Mouse (Mus musculus) limb, embryonic 13.5 days (tissue): ENCODE results near the gene Ces1a. TPM values are rescaled to one million over a fixed set of nuclear protein-coding genes. Genes with fewer than 3 reads are reported as not detected.

ENCODE experiments used
- ATAC-seq: fragments of 200-750 bp; cut with Nextera tagmentation; 2 replicates; pipeline ENCODE4 v1.8.0; 2017; ENCODE audit warnings: low read depth, moderate number of reproducible peaks, moderate TSS enrichment; ENCODE audit not compliant: low FRiP score
- H3K27ac ChIP-seq: fragments of 300-500 bp; sonication (generic); 2 replicates; pipeline ENCODE4 v1.5.1; 2015; ENCODE audit warnings: inconsistent platforms, mild to moderate bottlenecking, moderate library complexity
- H3K27me3 ChIP-seq: fragments of 300-500 bp; sonication (generic); 2 replicates; pipeline ENCODE4 v1.6.1; 2015; ENCODE audit warnings: mild to moderate bottlenecking, inconsistent platforms
- H3K36me3 ChIP-seq: fragments of 300-500 bp; sonication (generic); 2 replicates; pipeline ENCODE4 v1.6.1; 2015; ENCODE audit warnings: inconsistent platforms, mild to moderate bottlenecking, moderate library complexity
- H3K4me1 ChIP-seq: fragments of 300-500 bp; sonication (generic); 2 replicates; pipeline ENCODE4 v1.6.1; 2015; ENCODE audit warnings: inconsistent platforms
- H3K4me2 ChIP-seq: fragments of 300-500 bp; sonication (generic); replicated peaks from 2 replicates; pipeline ENCODE4 v1.6.1; 2015; ENCODE audit warnings: inconsistent platforms, mild to moderate bottlenecking, moderate library complexity
- H3K4me3 ChIP-seq: fragments of 300-500 bp; sonication (generic); 2 replicates; pipeline ENCODE4 v1.5.1; 2015; ENCODE audit warnings: moderate library complexity, mild to moderate bottlenecking, inconsistent platforms
- H3K9ac ChIP-seq: fragments of 300-500 bp; sonication (generic); 2 replicates; pipeline ENCODE4 v1.6.1; 2015; ENCODE audit warnings: mild to moderate bottlenecking, inconsistent platforms
- H3K9me3 ChIP-seq: fragments of 300-500 bp; sonication (generic); 2 replicates; pipeline ENCODE4 v1.6.1; 2016; ENCODE audit warnings: inconsistent platforms
- WGBS: fragments of 180-500 bp; shearing (Covaris S2); methylation state at CpG from one replicate; pipeline ENCODE4 v1.1.7; 2015; 5-methylcytosine and 5-hydroxymethylcytosine counted together
- polyA plus RNA-seq: library from polyadenylated mRNA; unstranded; fragments of >200 nt; fragmentation: Nextera tagmentation; extraction: Ambion mirVana; gene quantifications from 2 replicates; pipeline ENCODE4 v1.2.1, GENCODE M21; 2015

Ces1a gene
- 0.09 TPM in 1 of 2 replicates, not detected in the other for polyA plus RNA-seq

DNA sequence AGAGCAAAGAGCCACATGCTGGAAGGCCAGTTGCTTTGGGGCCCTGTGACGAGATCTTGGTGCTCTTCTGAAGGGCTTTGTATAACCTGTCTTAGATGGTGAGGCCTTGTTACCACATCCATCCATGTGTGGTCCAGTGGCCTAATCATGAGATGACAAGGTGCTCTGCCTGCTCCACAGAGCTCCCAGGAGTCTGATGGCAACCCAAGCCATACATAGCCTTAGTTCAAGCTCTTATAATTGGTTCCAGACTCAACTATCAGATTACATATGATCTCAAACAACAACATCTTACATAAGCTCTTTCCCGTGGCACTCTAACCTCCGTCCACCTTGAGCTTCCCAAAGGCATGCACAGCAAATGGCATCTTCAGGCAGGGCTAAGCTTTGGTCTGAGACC, at the start of gene Ces1a:
Gene Ces1a, minus strand, starts transcription at position 101 of the 400 bp plus-strand sequence.
- H3K9ac ChIP-seq: no peak within 1 kb of the TSS
- no peaks in the 10 kb centered on the region for H3K36me3 ChIP-seq
- no peaks in the 10 kb centered on the region for H3K9me3 ChIP-seq
- no peaks in the 10 kb centered on the region for H3K4me1 ChIP-seq
- H3K4me3 ChIP-seq: no peak within 1 kb of the TSS
- 40% methylated on average over 3 of the region's 3 CpGs for WGBS
- no peak for ATAC-seq
- no peak within 1 kb of the TSS for H3K27ac ChIP-seq
- no peaks in the 10 kb centered on the region for H3K27me3 ChIP-seq
- H3K4me2 ChIP-seq: no peak within 1 kb of the TSS

DNA sequence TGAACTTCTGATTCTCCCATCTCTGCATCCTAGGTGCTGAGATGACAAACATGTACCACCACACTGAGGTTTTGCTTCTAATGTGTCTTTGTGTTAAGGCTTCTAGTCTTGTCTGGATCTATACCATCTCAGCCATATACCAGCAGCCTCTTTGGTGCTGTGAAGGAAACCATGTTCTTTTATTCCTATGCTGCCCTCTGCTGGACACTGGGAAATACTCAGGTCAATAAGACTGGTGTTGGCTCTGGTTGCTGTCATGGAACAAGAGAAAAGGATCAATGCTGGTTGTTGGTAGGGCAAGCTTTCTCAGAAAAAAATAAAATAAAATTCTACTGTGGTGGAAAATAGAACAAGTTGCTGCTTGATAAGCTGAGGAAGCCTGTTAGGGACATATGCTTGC, 47.4 kb upstream of the Ces1a start:
- H3K9ac ChIP-seq: no peak overlapping the region
- H3K9me3 ChIP-seq: no peaks in the 10 kb centered on the region
- H3K4me1 ChIP-seq: no peaks in the 10 kb centered on the region
- H3K27me3 ChIP-seq: no peaks in the 10 kb centered on the region
- no peak overlapping the region for H3K27ac ChIP-seq
- no peaks in the 10 kb centered on the region for H3K36me3 ChIP-seq
- no peak overlapping the region for H3K4me2 ChIP-seq
- no peak; the same call in 1 of the 2 replicates for ATAC-seq
- no peak overlapping the region for H3K4me3 ChIP-seq

DNA sequence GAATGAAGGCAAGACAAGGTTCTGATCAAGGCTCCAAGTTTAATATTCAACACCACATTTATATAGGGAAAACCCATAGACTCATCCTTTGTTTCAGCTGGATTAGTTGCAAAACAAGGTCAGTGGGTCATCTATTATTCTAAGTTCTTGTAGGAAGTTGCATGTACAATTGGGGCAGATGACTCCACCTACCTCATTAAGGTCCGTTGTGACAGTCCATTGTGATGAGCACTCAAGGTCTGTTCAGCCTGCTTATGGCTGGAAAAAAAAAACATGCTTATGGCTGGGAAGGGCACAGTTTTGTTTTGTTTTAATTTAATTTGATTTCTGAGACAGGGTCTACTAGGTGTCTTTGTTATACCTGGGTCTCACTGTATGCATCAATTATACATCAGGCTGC, 43.3 kb upstream of the Ces1a start:
- H3K36me3 ChIP-seq: no peaks in the 10 kb centered on the region
- no peak overlapping the region for H3K4me2 ChIP-seq
- H3K27ac ChIP-seq: no peak overlapping the region
- H3K9me3 ChIP-seq: no peaks in the 10 kb centered on the region
- H3K9ac ChIP-seq: no peak overlapping the region
- H3K4me1 ChIP-seq: peaks cover 9% of the 10 kb centered on the region
- no peak overlapping the region for H3K4me3 ChIP-seq
- WGBS: 71% methylated on average over 1 of the region's 1 CpGs
- H3K27me3 ChIP-seq: no peaks in the 10 kb centered on the region
- no peak for ATAC-seq

DNA sequence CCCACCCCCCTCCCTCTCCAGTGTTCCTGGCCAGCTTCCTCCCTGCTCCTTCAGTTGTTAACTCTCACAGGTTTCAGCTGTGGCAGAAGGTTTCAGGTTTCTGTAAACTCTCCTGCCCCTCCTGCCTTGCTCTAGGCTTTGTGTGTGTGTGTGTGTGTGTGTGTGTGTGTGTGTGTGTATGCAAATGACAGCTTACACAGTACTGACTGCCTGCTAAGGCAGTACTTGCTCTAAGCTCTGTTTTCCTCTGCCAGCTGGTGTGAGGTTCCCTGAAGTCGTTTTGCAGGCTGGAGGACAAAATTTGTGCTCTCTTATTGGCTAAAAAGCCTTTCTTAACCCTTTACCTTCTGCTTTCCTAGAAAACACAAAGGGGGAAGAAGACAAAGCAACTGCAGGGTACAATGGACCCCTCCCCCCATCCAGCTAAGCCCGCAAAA, 40.7 kb upstream of the Ces1a start:
- H3K27me3 ChIP-seq: no peaks in the 10 kb centered on the region
- H3K27ac ChIP-seq: peak overlapping the region; percentile 44; the same call in 1 of the 2 replicates
- peak overlapping the region; percentile 53 for H3K4me2 ChIP-seq
- peaks cover 9% of the 10 kb centered on the region for H3K4me1 ChIP-seq
- H3K9me3 ChIP-seq: no peaks in the 10 kb centered on the region
- H3K36me3 ChIP-seq: no peaks in the 10 kb centered on the region
- H3K4me3 ChIP-seq: no peak overlapping the region; the same call in 1 of the 2 replicates
- WGBS: 2% methylated on average over 2 of the region's 2 CpGs
- no peak overlapping the region for H3K9ac ChIP-seq
- peak; percentile 92 for ATAC-seq

DNA sequence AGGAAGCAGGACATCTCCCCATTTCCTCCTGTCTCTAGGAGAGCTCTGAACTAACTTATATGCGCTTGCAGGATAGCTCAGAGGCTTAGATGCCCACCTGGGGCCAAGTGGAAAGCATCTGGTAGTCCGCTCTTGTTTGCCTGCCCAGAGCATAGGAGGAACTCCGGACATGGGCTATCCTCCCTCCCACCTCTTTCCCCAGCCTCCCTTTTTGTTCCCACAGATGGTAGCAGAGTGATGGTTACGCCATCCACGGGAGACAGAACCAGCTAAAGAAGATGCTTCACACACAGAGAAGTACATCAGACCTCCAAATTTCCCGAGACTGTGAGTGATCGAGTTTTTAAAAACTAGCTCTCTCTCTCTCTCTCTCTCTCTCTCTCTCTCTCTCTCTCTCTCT, 40.2 kb upstream of the Ces1a start:
- no peak overlapping the region for H3K27ac ChIP-seq
- ATAC-seq: no peak
- WGBS: 23% methylated on average over 7 of the region's 7 CpGs
- H3K9me3 ChIP-seq: no peaks in the 10 kb centered on the region
- H3K27me3 ChIP-seq: no peaks in the 10 kb centered on the region
- H3K36me3 ChIP-seq: no peaks in the 10 kb centered on the region
- peaks cover 9% of the 10 kb centered on the region for H3K4me1 ChIP-seq
- peak overlapping the region; percentile 28 for H3K4me3 ChIP-seq
- peak overlapping the region; percentile 45; the same call in 1 of the 2 replicates for H3K9ac ChIP-seq
- peak overlapping the region; percentile 53 for H3K4me2 ChIP-seq

DNA sequence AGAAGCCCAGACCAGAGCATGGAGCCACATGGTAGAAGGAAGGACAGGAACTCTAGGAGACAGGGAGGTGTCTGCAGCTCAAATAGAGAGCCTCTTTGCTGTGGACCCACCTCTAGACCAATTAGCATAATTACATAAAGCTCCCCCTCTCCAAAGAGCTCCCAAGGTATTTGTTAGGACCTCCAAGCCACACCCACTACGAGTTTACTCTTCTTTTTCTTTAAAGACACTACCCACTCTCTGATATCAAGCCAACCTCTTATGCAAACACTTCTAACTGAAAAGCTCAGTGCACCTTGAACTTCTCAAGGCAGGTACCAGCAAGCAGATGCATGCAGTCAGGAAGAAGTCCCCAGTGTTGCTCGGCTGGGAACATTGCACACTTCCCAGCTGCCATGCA, 31.9 kb upstream of the Ces1a start, which contains the start of gene Ces1b:
Gene Ces1b, minus strand, starts transcription at position 131 of the 400 bp plus-strand sequence.
- H3K27me3 ChIP-seq: no peaks in the 10 kb centered on the region
- no peak within 1 kb of the TSS for H3K27ac ChIP-seq
- ATAC-seq: no peak
- no peak within 1 kb of the TSS for H3K4me3 ChIP-seq
- H3K9ac ChIP-seq: no peak within 1 kb of the TSS
- H3K4me2 ChIP-seq: no peak within 1 kb of the TSS
- no peaks in the 10 kb centered on the region for H3K4me1 ChIP-seq
- H3K36me3 ChIP-seq: no peaks in the 10 kb centered on the region
- 79% methylated on average over 2 of the region's 2 CpGs for WGBS
- H3K9me3 ChIP-seq: no peaks in the 10 kb centered on the region

DNA sequence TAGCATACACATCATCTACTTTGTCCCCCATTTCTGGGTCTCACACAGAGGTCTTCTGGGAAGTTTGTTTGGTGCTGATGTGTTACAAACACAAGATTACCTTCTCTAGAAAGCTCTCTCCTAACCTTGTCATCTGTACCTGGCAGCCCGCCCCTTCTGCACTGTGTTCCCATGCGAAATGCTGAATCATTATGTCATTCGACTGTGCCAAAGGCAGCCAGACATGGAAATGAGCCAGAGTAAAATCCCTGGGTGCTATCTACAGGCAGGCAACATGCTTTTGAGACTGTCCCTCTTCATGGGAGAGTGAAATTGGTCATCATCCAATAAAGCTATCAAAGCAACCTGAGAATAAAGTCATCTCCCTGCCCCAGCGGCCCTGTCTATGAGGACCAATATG, 27.3 kb upstream of the Ces1a start:
- no peak overlapping the region for H3K4me2 ChIP-seq
- H3K4me3 ChIP-seq: no peak overlapping the region
- no peak overlapping the region for H3K9ac ChIP-seq
- H3K36me3 ChIP-seq: no peaks in the 10 kb centered on the region
- H3K27ac ChIP-seq: no peak overlapping the region
- no peaks in the 10 kb centered on the region for H3K9me3 ChIP-seq
- WGBS: 86% methylated on average over 4 of the region's 4 CpGs
- no peak for ATAC-seq
- H3K4me1 ChIP-seq: no peaks in the 10 kb centered on the region
- no peaks in the 10 kb centered on the region for H3K27me3 ChIP-seq

DNA sequence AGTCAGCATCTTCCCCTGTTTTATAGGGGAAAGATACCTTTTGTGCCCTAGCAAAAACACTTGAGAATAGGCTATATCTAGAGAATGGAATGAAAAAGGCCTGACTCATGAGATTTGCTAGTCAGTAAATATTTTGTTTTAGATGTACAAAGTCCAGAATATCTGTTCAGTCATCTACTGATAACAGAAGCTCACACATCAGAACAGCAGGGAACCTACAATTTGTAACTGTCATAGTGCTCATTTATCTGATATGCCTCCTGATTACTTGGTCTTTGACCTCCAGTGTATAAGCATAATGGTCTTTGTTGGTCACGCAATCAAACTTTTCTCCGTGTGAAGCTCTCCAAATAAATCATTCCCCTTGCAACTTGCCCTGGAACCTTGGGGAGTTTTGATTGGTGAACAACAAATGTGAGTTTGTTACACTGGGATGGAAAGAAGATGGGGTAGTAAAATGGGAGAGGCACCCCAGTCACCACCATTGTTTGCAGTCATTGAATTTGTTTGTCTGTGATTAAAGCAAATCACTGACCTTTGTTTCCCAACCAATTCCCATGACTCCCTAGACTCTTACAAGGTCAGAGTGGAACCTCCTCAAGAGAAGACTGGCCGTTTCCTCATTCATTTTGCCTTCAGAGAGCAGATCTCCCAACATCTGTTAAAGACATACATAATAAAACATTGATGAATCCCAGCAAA, 15.6 kb upstream of the Ces1a start:
- Histone ChIP-seq H3K27me3 (no peaks in the 10 kb centered on the region), H3K4me1 (no peaks in the 10 kb centered on the region), H3K36me3 (no peaks in the 10 kb centered on the region), H3K4me2 (no peak overlapping the region), H3K4me3 (no peak overlapping the region), H3K9ac (no peak overlapping the region), H3K9me3 (no peaks in the 10 kb centered on the region), H3K27ac (no peak overlapping the region)
- WGBS: 72% methylated on average over 3 of the region's 3 CpGs
- no peak for ATAC-seq

DNA sequence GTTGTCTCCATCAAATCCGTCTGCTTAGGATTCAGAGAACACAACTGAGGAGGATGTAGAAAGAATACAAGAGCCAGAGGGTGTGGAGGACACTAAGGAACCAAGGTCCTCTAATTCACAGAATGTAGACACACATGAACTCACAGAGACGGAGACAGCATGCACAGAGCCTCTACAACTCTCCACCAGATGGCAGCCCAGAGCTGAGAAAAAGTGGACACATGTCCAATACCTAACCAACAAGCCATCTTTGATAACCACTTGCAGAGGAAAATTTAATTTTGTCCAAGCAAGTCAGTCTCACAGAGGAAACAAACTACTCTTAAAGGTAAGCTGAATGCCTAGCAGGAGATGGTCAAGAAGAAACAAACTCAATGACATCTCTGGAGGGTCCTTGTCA, 11.2 kb upstream of the Ces1a start:
- Histone ChIP-seq H3K27me3 (no peaks in the 10 kb centered on the region), H3K27ac (no peak overlapping the region), H3K4me2 (no peak overlapping the region), H3K4me1 (no peaks in the 10 kb centered on the region), H3K4me3 (no peak overlapping the region), H3K36me3 (no peaks in the 10 kb centered on the region), H3K9me3 (no peaks in the 10 kb centered on the region), H3K9ac (no peak overlapping the region)
- WGBS: 17% methylated on average over 2 of the region's 2 CpGs
- no peak for ATAC-seq

DNA sequence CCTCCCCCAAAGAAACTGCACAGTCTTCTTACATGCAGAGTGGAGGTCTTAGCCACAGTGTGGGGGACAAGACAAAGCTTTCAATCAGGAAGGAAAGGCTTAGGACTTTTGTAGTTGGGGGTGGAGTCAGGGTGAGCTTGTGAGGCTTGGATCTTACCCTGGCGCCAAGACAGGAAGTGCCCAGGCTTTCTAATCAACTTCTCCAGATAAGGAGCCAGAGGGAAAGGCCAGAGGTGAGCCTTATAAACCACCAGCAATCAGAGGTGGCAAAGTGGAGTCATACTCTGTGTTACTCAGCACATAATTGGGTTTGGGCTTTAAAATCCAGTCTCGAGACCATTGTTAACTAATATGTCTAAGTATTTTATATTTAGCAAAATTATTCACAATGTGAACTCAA, 7.2 kb upstream of the Ces1a start:
- Histone ChIP-seq H3K9me3 (no peaks in the 10 kb centered on the region), H3K27me3 (no peaks in the 10 kb centered on the region)
- WGBS: 32% methylated on average over 2 of the region's 2 CpGs

DNA sequence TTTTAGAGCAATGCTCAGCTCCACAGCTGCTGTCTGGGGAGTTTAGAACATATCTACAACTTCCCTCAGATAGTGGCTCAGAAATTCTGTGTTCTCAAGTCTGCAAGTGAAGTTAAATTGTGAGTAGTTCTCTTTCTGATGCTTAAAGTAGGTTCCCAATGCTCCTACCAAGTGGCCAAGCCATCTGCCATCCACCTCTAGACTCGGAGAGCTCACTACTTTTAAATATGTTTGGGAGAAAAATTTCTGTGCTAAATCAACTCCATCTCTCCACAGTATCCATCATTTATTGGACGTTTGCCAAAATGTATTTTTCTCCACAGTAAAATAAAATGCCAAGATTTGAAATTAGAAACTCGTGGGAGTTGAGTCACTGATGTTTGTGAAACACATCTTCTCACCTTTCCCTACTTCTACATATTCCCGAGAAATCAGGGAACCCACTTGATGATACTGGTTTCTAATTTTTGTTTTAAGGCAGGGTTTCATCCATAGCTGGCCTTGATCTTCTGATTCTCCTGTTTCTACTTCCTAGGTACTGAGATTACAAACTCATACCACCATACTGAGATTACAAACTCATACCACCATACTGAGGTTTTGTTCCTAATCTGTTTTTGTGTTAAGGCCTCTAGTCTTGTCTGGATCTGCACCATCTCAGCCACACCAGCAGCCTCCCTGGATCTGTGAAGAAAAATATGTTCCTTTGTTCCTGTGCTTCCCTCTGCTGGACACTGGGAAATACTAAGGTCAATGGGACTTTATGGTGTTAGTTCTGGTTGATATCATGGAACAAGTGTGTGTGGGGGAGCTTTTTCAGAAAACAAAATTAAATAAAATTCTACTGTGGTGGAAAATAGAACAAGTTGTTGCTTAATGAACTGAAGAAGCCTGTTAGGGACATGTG, 771 bp upstream of the Ces1a start:
- Histone ChIP-seq H3K27me3 (no peaks in the 10 kb centered on the region), H3K4me1 (no peaks in the 10 kb centered on the region), H3K4me2 (no peak overlapping the region), H3K36me3 (no peaks in the 10 kb centered on the region), H3K4me3 (no peak overlapping the region), H3K9me3 (no peaks in the 10 kb centered on the region), H3K9ac (no peak overlapping the region), H3K27ac (no peak overlapping the region)
- WGBS: 62% methylated on average over 4 of the region's 4 CpGs
- no peak for ATAC-seq

More for the DNA sequence above, 7.2 kb upstream of the Ces1a start:
- Histone ChIP-seq H3K4me1 (no peaks in the 10 kb centered on the region), H3K36me3 (no peaks in the 10 kb centered on the region), H3K4me3 (no peak overlapping the region), H3K27ac (no peak overlapping the region), H3K4me2 (no peak overlapping the region), H3K9ac (no peak overlapping the region)
- ATAC-seq: no peak

DNA sequence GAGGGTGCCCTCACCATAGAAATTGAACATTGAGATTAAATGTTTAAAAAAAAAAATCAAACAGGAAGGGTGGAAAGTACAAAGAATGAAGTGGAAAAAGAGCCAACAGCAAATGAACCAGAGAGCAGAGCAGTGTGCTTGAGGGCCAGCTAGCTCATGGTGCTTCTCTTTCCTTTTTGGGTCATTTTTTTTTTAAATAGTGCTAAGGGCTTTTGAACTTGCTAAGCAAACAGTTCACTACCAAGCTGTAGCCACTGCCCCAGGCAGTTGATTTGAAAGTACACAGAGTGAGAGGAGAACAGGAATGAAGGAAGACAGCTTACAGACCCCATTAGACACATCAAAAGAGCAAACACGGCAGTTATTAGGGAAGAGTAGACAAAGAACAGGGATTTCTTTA, 4.9 kb downstream of the Ces1a start:
- 17% methylated on average over 1 of the region's 1 CpGs for WGBS
- Histone ChIP-seq H3K4me3 (no peak overlapping the region), H3K4me2 (no peak overlapping the region), H3K27ac (no peak overlapping the region), H3K9me3 (no peaks in the 10 kb centered on the region), H3K36me3 (no peaks in the 10 kb centered on the region), H3K9ac (no peak overlapping the region), H3K27me3 (no peaks in the 10 kb centered on the region), H3K4me1 (no peaks in the 10 kb centered on the region)
- no peak for ATAC-seq
